Mouse (Mus musculus): Measurements from ENCODE around the gene Sgsm3. TPM values are rescaled to one million over a fixed set of nuclear protein-coding genes. Genes with fewer than 3 reads are reported as not detected.

Gene Sgsm3
- polyA plus RNA-seq, 2 experiments, result 7.5 to 8.5 TPM

DNA sequence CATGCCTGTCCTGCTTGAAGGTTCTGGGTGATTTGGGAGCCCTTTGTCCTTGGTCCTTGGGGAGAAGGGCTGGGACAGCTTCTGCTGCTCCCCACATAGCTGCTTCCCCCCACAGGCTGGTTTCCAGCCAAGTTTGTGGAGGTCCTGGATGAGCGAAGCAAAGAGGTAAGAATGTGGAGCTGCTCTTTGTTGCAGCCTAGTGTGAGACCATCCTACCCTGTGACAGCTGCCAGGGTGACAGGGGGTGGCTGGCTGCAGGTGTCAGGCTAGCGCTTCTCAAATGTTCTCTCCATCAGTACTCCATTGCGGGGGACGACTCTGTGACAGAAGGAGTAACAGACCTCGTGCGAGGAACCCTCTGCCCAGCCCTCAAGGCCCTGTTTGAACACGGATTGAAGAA is 32.5 kb downstream of the Sgsm3 start:
- ATAC-seq (ENCODE audit: insufficient read depth), result no peak

DNA sequence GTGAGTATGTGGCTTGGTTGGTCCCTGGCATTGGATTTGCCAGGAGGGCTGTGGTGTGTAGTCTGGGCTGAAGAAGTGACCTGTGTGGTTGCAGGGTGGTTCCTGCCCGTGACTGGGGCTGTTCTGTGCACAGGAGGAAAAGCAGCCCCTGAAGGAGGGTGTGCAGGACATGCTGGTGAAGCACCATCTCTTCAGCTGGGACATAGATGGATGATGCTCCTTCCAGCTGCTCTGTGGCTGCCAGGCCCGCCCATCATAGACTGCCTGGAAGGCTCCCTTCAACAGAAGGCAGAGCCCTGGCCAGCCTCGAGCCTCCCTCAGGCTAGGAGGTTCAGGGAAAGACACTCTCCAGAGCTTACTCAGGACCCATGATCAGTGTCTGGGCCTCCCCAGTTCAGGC is 34.0 kb downstream of the Sgsm3 start:
- DNase-seq (ENCODE audit: low read depth in 3 of 3, low spot score in 3 of 3) (no peak), ATAC-seq (ENCODE audit: insufficient read depth) (no peak)
- Histone ChIP-seq H3K27ac (no peak overlapping the region), H3K4me3 (ENCODE audit: insufficient read depth in 1 of 2, low read depth in 2 of 2, low read length in 2 of 2) (no peak overlapping the region), H3K9ac (replicated peaks) (no peak overlapping the region), H3K36me3 (replicated peaks; ENCODE audit: control insufficient read depth, insufficient read depth, low read depth) (no peaks in the 10 kb centered on the region), H3K4me1 (replicated peaks; ENCODE audit: control insufficient read depth in 2 of 2, insufficient read depth in 2 of 2, low read length in 1 of 2) (no peaks in the 10 kb centered on the region), H3K9me3 (ENCODE audit: control insufficient read depth, low read length) (no peaks in the 10 kb centered on the region), H3K27me3 (ENCODE audit: control insufficient read depth, insufficient read depth, low read length) (no peaks in the 10 kb centered on the region), H3K4me2 (ENCODE audit: low read depth) (no peak overlapping the region)
- WGBS (ENCODE audit: insufficient replicate concordance), result 43% methylated on average over 3 of the region's 3 CpGs
- TF ChIP-seq CTCF (IDR thresholded peaks at IDR 0.05; ENCODE audit: low read depth) (no peak), EP300 (IDR thresholded peaks at IDR 0.05; ENCODE audit: low read depth) (no peak)

More for the DNA sequence above, 32.5 kb downstream of the Sgsm3 start:
- DNase-seq (ENCODE audit: low read depth in 3 of 3, low spot score in 3 of 3), result no peak
- Histone ChIP-seq H3K4me3 (ENCODE audit: insufficient read depth in 1 of 2, low read depth in 2 of 2, low read length in 2 of 2) (no peak overlapping the region), H3K4me1 (replicated peaks; ENCODE audit: control insufficient read depth in 2 of 2, insufficient read depth in 2 of 2, low read length in 1 of 2) (no peaks in the 10 kb centered on the region), H3K9me3 (ENCODE audit: control insufficient read depth, low read length) (no peaks in the 10 kb centered on the region), H3K9ac (replicated peaks) (no peak overlapping the region), H3K36me3 (replicated peaks; ENCODE audit: control insufficient read depth, insufficient read depth, low read depth) (no peaks in the 10 kb centered on the region), H3K4me2 (ENCODE audit: low read depth) (no peak overlapping the region), H3K27ac (no peak overlapping the region), H3K27me3 (ENCODE audit: control insufficient read depth, insufficient read depth, low read length) (no peaks in the 10 kb centered on the region)
- TF ChIP-seq CTCF (IDR thresholded peaks at IDR 0.05; ENCODE audit: low read depth) (no peak), EP300 (IDR thresholded peaks at IDR 0.05; ENCODE audit: low read depth) (no peak)
- WGBS (ENCODE audit: insufficient replicate concordance), result 75% methylated on average over 7 of the region's 7 CpGs

DNA sequence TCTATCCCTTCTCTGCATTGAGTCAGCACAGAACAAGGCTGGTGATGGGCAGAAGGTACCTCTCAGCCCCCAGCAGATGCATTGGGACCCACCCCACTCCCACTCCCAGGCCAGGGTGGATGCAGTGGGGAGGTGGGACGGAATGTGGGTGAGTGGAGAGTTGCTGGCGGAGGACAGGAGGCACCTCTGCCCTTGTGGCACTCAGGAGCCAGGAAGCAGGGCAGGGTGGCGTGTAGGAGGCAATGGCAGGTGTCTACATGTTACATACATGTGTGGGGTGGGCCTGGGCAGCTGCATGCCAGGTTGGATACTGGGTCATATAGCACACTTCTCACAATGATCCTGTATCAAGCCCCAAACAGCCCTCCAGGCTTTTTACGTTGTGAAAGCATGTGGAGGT is 34.8 kb downstream of the Sgsm3 start:
- no peaks in the 10 kb centered on the region for H3K9me3 ChIP-seq (ENCODE audit: control insufficient read depth, low read length)
- DNase-seq (ENCODE audit: low read depth in 3 of 3, low spot score in 3 of 3) (no peak), ATAC-seq (ENCODE audit: insufficient read depth) (no peak)
- H3K27me3 ChIP-seq (ENCODE audit: control insufficient read depth, insufficient read depth, low read length), result no peaks in the 10 kb centered on the region
- 79% methylated on average over 4 of the region's 4 CpGs for WGBS (ENCODE audit: insufficient replicate concordance)
- H3K27ac ChIP-seq, result no peak overlapping the region
- no peaks in the 10 kb centered on the region for H3K4me1 ChIP-seq (replicated peaks; ENCODE audit: control insufficient read depth in 2 of 2, insufficient read depth in 2 of 2, low read length in 1 of 2)
- H3K36me3 ChIP-seq (replicated peaks; ENCODE audit: control insufficient read depth, insufficient read depth, low read depth), result no peaks in the 10 kb centered on the region
- H3K4me3 ChIP-seq (ENCODE audit: insufficient read depth in 1 of 2, low read depth in 2 of 2, low read length in 2 of 2), result no peak overlapping the region
- no peak overlapping the region for H3K9ac ChIP-seq (replicated peaks)
- no peak overlapping the region for H3K4me2 ChIP-seq (ENCODE audit: low read depth)
- TF ChIP-seq CTCF (IDR thresholded peaks at IDR 0.05; ENCODE audit: low read depth), result no peak
- no peak for TF ChIP-seq EP300 (IDR thresholded peaks at IDR 0.05; ENCODE audit: low read depth)

DNA sequence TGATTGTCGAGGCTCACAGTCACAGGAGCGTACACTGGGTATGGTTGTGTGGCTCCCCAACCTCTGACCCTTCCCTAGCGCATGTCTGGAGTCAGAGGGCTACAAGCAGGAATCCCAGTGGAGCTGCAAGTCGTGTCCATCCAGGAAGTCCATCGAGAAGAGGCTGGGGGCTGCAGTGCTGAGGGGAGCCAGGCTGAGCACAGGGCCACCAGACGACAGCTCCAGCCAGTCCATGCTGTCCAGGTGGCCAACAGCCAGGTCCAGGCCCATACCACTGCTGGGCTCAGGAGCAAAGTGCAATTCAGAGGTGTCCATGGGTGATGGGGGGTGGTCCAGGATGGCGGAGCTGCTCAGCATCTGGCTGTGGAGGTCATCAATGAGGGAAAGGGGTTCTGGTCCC is 35.6 kb downstream of the Sgsm3 start:
- TF ChIP-seq CTCF (IDR thresholded peaks at IDR 0.05; ENCODE audit: low read depth) (no peak), EP300 (IDR thresholded peaks at IDR 0.05; ENCODE audit: low read depth) (no peak)
- WGBS (ENCODE audit: insufficient replicate concordance), result 79% methylated on average over 7 of the region's 7 CpGs

DNA sequence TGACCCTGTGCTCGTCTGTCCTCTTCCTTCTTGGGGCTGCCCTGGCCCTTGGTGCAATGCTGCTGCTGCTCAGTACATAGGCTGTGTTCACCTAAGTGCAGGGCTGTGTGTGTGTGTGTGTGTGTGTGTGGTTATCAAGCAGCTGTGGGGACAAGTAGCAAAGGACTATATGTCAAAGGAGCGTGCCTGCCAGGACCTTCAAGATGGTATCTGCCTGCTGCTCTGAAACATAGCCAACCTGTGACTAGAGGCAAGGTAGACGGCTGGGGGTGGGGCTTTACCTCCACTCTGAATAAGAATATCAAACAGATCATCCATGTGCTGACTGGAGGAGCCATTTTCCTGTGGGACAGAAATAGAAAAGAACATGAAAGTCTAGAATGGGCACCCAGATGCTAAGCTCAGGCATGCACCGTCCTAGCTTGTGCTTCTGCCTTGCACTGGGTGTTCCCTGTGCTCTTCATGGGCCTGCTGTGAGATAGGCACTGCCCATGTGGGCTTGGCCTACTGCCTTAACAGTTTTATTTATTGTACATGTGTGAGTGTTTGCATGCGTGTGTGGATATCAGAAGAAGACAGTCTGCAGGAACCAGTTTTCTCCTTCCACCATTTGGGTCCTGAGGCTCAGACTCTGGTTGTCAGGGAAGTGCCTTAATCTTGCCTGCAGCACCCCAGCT is 37.6 kb downstream of the Sgsm3 start:
- Histone ChIP-seq H3K4me2 (ENCODE audit: low read depth) (no peak overlapping the region), H3K9me3 (ENCODE audit: control insufficient read depth, low read length) (no peaks in the 10 kb centered on the region), H3K27me3 (ENCODE audit: control insufficient read depth, insufficient read depth, low read length) (no peaks in the 10 kb centered on the region), H3K4me1 (replicated peaks; ENCODE audit: control insufficient read depth in 2 of 2, insufficient read depth in 2 of 2, low read length in 1 of 2) (no peaks in the 10 kb centered on the region), H3K9ac (replicated peaks) (no peak overlapping the region), H3K4me3 (ENCODE audit: insufficient read depth in 1 of 2, low read depth in 2 of 2, low read length in 2 of 2) (no peak overlapping the region), H3K36me3 (replicated peaks; ENCODE audit: control insufficient read depth, insufficient read depth, low read depth) (no peaks in the 10 kb centered on the region), H3K27ac (no peak overlapping the region)
- no peak for DNase-seq (ENCODE audit: low read depth in 3 of 3, low spot score in 3 of 3)
- ATAC-seq (ENCODE audit: insufficient read depth), result no peak
- no peak for TF ChIP-seq EP300 (IDR thresholded peaks at IDR 0.05; ENCODE audit: low read depth)
- TF ChIP-seq CTCF (IDR thresholded peaks at IDR 0.05; ENCODE audit: low read depth), result no peak
- WGBS (ENCODE audit: insufficient replicate concordance), result 59% methylated on average over 5 of the region's 5 CpGs

More for the DNA sequence above, 35.6 kb downstream of the Sgsm3 start:
- Histone ChIP-seq H3K36me3 (replicated peaks; ENCODE audit: control insufficient read depth, insufficient read depth, low read depth) (no peaks in the 10 kb centered on the region), H3K4me2 (ENCODE audit: low read depth) (no peak overlapping the region), H3K27ac (no peak overlapping the region), H3K9ac (replicated peaks) (no peak overlapping the region), H3K27me3 (ENCODE audit: control insufficient read depth, insufficient read depth, low read length) (no peaks in the 10 kb centered on the region), H3K4me1 (replicated peaks; ENCODE audit: control insufficient read depth in 2 of 2, insufficient read depth in 2 of 2, low read length in 1 of 2) (no peaks in the 10 kb centered on the region), H3K4me3 (ENCODE audit: insufficient read depth in 1 of 2, low read depth in 2 of 2, low read length in 2 of 2) (no peak overlapping the region), H3K9me3 (ENCODE audit: control insufficient read depth, low read length) (no peaks in the 10 kb centered on the region)
- no peak for DNase-seq (ENCODE audit: low read depth in 3 of 3, low spot score in 3 of 3)
- no peak for ATAC-seq (ENCODE audit: insufficient read depth)

Data from liver, embryonic 14.5 days (tissue).